Mouse (Mus musculus) lung, postnatal 4 days (tissue): Measurements from ENCODE around the gene Dnajb8.

Experiments
- DNase-seq, 2 experiments: peaks; one replicate each; pipeline ENCODE4 v3.0.0; 2021

Gene Dnajb8

DNA sequence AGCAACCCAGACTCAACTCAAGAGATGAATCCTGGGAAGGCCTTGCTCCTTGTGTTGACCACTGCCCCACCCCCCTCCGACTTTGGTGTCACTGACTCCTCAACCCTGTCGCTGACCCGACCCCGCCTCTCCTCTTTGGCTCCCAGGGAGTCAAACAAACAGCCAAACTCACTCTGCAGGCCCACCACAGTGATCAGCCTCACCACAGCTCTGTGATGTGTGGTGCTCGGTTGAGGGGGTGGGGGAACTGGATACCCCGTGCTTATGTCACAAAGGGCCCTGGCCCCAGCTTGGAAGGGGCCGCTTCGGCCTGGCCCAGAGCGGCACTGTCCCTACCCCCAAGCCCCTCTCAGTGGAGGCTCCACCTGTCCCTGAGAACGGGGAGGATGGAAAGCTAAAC is at the start of gene Dnajb8:
TSS of gene Dnajb8 (plus strand) at position 301 of the 400 bp plus-strand sequence.
- no peak for DNase-seq

DNA sequence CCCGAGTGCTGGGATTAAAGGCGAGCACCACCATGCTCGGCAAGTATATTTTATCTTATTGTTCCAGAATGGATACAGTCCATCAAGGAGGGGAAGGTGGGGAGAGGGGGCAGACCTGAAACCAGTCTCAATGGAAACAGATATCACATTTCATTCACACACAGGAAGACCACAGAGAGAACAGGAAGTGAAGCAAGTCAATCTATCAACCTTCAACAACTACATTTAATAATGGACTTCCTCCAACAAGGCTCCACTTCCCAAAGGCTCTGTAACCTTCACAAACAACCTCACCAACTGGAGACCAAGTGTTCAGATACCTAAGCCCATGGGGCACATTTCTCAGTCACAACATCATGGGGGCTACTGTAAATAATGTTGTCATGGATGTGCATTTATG is 47.9 kb upstream of the Dnajb8 start:
- no peak for DNase-seq

DNA sequence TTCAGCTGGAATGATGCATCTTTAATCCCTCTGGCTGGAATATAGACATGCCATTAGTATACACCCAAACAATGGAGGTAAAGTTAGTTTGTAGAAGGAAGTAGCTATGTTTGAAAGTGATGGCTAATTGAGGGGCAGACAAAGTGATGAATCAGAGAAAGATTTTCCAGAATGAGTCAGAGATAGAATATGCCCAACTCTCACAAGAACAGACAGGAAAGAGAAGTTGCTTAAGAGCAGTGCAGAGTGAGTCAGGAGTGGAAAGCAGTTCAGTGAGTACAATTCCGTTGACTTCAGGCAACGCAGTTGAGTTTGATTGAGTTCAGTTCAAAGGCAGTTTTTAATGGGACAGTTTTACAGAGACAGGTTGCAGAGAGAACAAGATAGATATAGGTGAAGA is 47.4 kb upstream of the Dnajb8 start:
- no peak for DNase-seq

DNA sequence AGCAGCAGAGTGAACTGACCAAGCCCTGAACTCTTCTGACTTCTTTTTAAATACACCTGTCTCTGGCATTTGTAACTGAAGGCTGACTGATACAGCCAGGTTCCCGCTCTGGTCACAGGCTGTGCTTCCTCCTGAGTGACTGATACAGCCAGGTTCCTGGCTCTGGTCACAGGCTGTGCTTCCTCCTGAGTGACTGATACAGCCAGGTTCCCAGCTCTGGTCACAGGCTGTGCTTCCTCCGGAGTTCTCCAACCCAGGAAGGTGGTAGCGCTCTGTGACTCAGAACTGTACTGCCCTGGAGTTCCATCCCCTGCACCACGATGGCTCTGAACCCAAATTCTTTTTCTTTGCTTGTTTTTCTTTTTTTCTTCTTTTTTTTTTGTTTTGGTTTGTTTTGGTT is 37.4 kb upstream of the Dnajb8 start:
- no peak for DNase-seq

DNA sequence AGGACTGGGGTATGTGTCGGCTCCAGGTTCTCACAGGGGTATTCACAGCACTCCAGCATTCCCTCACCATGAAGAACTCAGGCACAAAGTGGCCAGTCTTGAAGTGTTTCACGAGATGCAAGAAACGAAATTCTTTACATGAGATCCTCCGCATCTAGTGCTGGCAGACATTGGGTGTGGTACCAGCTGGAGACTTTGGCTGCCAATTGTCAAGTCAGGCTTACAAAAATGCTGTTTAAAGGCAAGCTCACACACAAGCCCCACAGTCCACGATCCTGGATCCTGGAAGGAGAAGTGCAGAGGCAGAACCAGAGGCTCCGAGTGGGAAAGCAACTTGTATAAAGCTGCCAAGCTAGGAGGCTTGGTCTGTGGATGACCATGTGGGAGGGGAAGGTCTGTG is 33.9 kb upstream of the Dnajb8 start:
- peak in 1 of 2 experiments; percentile 9 for DNase-seq

DNA sequence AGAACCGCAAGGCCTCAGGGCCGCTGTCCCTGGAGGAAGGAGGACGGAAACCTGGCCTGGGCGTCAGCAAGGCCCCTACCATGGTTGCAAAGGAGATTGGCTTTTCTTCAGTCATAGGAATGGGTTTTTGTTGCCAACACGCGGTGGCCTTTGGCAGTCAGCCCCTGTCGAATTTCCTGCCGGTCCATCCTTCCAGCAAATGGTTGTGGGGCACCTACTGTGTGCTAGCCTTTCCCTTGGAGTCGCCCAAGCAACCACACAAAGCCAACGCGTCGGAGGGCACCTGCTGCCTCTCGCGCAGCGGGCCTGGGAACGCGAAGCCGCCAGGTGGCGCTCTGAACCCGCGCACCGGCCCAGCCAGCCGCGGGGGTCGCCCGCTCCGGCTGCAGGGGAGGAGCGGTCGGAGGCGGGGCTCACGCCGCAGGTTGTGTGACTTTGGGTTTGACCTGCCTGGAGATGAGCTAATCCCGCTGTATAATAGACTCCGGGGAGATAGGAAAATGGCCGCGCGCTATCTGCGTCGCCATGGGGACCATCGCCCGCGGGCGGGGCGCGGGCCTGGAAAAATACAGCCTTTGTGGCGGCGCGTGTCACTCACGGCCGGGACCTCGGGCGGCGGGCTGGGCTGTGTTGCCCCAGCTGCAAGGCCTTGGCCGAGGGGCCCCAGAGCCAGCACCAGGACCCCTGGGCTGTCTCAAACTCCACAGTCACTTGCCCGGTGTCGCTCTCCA is 32.6 kb upstream of the Dnajb8 start:
- peak; percentile 82 to 86 for DNase-seq

DNA sequence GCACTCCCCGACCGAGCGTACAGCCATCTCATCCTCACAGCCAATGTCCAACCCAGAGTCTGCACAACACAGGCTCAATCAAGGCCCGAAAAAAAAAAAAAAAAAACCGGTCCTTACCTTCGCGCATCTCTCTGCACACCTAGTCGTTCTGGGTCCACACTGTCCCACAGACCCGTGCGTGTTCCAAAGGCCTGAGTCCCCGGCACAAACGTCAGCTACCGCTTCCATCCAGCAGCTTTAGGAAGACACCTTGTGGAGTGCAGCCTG is 32.1 kb upstream of the Dnajb8 start:
- DNase-seq: no peak

DNA sequence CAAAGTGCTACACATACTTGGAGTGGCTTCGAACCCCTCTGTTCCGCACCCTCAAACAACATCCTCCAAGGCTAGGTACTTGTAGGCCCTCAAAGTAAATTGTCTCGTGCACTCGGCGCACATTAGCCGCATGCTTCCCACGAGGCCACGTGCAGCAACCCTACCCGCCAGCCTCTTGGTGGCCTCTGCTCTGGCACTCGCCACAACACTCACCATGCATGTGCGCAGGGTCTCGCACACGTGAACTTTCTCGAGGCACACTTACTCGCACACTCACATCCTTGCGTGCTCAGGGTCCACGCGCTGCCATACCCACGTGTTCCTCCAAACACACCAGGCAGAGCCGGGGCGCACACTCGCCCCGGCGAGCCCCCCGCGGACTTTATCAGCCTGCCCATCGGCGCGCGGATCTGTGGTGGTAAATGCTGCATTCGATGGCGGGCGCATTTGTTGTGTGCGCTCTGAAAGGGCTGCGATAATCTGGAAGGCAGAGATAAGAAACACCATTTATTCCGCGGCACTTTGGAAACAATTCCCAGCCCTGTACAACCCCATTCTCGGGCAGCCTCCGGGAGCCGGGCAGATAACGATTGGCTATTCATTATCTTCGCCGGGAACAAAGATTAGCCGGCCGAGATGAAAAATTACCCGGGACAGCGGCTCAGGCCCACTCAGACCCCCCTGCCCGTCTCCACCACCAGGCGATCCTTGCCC is 31.6 kb upstream of the Dnajb8 start:
- peak; percentile 31 to 53 for DNase-seq

DNA sequence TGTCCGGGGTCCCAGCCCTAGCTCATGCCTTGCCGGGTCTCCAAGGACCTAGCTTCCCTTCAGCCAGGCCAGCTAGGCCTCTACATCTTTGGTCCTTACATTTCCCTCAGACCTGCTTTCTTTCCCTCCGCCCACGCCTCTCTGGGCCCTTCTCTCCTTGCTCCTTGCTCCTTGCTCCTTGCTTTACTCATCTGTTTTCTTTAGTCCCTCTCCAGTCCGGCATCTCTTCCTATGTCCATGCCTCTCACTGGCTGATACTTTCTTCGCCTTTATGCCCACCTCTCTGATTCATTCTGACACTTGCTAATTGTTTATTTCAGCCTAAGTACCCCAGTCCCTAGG is 31.1 kb upstream of the Dnajb8 start:
- no peak for DNase-seq

DNA sequence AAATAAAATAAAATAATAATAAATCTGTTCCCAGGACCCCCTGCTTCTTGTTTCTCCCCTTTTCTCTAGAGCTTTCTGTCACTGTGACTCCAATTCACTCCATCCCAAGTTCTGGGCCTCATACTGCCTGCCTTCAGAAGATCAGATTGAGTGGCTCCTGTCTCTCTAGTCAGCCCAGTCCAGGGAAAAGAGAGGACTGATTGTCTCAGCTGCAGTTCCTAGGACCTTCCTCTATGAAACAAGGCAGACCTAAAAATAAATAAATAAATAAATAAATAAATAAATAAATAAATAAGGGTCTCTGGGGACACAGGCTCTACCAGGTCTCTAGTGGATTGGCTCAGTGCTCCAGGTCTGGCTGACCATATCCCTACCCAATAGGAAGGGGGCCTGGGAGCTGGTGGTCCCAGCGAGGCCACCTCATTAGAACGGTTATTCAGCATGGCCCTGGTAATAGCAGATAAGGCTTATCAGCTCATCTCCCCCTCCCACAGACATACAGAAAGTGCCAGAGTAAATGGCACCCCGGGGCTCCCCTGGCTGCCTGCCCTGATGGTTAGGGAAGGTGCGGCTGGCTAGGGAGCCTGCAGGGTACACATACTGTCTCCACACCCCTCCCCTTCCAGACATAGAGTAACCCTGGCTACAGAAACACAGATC is 30.5 kb upstream of the Dnajb8 start:
- no peak for DNase-seq

DNA sequence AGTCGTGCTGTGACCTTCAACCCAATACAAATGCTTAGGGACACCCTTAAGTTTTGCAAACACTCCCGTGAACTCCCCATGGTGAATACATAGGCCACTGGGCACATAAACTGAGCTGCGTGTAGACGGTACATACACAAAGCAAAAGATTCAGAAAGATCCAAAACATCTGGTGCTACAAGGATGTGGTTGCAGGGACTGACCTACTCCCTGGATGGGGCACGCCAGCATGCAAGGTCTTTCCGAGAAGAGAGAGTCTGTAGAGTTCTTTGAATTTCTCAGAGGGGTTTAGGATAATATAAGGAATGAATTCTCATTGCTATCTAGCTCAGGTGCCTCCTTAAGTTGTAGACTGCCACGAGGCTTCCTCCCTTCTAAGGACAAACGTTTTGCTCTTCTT is 29.3 kb upstream of the Dnajb8 start:
- no peak for DNase-seq

DNA sequence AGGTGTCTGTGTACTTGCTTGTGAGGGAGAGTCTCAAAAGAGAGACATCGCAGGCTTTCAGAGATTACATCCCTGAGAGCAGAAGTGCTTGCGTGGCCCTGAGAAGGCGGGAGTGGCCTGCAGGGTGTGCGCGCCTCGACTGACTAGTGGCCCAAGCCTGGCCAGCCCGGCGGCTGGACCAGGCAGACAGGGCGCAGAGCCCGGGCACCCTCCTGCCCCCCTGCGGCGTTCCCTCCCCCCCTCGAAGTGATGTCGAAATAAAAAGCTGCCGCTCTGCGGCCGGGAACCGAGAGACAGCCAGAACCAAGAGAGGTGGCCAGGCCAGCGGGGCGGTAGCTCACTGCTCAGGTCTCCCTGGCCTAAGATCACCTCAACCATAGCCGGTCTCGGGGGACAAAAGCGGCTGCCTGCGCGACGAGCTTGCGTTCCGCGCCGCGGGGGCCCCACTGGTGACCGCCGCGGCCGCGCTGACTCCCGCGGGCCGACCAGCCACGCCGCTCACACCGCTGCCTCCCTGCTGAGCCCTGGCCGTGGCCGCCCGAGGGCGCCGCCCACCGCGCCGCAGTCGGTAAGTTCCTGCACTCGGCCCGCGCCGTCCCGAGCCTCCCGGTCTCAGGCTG is 28.5 kb upstream of the Dnajb8 start, which contains the start of gene Gata2:
TSS of gene Gata2 (plus strand) at position 459 of the 620 bp plus-strand sequence.
- peak; percentile 61 to 70 for DNase-seq

DNA sequence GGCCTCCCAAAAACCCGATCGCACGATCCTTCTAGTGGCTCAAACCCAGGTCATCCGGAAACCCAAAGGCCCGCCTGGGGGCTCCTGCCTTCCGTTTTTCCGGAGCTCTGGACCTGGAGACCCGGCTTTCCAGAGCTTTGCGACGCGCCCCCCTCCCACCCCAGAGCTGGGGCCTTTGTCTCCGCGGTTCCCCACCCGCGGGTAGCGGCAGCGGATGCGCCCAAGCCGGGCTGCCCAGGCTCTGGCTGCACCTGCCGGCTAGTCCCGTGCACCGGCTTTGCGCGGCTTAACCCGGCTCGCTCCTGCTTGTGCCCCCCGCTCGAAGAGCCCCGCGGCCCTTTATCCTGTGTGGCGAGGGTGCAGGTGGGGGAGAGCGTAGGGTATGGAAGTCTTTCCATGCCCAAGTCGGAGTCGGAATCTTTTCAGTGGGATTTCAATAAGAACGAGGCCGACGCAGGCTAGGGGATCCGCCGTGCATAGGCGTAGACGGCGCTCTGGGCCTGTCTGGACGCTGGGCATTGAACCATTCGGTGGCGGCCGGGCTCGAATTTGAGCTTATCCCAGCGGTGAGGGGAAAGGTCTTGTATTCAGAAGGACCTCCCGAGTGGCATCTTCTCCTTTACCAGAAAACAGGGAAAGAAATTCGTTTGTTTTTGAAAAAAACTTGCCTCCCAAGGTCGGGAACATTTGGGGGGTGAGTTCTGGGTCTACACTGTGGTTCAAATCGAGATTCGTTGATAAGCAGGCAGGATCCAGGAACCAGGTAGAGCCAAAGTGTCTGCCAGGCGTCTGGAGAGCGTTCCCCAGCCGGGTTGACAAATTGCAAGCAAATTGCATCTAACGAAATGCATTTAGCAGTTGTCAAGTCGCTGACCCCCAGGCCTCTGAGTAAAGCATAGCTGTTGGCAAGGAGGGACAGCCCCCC is 27.8 kb upstream of the Dnajb8 start:
- DNase-seq: no peak

DNA sequence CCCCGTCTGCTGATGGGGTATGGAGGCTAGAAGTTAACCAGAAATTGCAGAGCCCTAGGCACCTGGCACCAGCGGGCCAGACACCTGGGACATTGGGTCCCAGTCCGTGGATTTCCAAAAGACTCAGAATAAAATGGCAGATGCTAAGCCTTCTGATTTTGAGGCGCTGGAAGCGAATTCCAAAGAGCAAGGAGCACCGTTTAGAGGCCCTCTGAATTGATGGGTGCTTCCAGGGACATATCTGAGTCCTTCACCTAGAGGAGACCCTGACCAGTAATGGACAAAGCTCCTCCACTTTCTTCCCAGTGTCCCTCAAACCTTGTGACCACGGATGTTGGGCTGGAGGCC is 27.1 kb upstream of the Dnajb8 start:
- no peak for DNase-seq

DNA sequence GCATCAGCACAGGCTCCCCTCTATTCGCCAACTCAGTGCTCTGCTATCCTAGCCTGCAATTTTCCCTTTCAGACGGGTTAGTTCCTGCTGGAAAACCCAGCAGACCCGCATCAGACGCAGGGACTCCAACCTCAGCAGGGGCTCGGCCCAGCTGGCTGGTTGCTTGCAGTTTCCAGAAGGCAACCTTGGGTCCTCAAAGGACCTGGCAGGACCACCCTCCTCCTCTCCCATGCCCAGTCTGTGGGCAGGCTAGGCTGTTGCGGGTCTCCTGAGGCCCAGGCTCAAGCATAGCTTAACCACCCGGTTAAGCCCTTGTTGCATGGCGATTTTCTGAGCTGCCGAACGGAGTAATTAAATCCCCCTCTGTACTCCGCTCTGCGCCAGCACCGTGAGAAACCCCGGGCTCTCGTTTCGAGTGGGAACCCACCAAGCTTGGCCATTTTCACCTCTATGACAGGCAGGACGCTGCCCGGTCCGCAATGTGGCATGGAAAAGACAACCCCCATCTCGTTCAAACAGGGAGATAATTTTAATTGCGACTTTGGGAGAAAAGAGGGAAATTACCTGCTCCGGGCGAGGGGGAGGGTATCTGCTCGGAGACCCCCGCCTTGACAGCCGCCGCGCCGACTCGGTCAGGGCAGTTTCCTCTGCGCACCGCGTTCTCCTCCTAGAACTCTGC is 25.9 kb upstream of the Dnajb8 start:
- peak; percentile 14 to 29 for DNase-seq

DNA sequence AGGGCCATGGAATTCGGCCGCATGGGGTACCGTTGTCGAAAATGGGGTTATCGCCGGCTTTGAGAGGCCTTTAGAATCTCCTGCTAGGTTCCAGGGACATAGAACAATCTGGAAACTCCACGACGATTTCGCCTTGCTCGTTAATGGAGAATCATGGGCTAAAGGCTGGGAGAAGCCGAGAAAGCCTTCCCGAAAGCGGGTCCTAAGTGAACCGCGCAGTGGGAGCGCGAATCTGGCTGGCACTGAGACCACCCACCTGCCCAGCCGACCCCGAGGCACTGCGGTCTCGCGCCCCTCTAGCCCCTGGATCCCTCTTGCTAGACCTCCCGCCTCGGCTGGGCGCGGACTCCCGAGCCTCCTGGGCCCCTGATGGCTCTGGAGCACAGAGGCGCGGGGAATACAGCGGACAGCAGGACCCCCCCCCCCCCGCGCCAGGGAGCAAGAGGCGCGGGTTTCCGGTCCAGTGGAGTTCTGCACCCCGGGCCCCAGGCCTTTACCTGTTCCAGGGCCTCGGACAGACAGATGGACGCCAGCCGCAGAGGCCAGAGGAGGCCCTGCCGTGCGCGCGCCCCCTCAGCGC is 25.2 kb upstream of the Dnajb8 start:
- peak in 1 of 2 experiments; percentile 14 for DNase-seq

DNA sequence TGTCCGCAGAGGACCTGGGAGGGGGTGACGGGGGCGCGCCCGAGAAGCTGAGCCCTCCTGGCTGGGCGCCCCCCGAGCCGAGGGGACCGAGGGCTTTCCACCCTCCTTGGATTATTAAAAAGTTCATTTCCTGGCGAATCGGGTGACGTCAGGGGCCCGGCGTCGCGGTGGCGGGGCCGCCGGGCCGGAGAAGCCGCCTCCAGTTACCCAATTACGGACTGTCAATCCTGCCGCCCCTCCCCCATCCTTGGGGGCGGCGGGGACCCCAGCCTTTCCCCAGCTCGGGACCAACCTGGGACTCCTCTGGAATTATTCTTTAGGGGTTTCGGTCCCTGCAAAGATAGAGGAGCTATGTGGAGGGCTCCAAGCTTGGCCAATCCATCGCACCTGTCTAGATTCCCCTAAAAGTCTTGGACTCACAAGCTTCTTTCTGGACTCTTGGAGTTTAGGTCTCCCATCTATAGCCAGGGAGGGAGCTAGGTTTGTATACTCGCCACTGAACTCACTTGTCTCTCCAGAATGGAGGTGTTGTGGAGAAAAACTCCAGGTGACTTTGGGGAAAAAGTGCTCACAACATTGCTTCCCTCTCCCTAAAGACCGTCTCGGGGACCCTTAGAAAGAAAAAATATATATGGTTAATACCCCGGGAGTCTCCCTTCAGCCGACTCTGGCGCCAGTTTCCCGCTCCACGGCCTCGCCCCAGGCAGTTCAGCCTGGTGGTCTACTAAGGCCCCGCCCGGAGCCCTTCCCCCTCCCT is 24.6 kb upstream of the Dnajb8 start:
- DNase-seq: peak; percentile 72 to 82

DNA sequence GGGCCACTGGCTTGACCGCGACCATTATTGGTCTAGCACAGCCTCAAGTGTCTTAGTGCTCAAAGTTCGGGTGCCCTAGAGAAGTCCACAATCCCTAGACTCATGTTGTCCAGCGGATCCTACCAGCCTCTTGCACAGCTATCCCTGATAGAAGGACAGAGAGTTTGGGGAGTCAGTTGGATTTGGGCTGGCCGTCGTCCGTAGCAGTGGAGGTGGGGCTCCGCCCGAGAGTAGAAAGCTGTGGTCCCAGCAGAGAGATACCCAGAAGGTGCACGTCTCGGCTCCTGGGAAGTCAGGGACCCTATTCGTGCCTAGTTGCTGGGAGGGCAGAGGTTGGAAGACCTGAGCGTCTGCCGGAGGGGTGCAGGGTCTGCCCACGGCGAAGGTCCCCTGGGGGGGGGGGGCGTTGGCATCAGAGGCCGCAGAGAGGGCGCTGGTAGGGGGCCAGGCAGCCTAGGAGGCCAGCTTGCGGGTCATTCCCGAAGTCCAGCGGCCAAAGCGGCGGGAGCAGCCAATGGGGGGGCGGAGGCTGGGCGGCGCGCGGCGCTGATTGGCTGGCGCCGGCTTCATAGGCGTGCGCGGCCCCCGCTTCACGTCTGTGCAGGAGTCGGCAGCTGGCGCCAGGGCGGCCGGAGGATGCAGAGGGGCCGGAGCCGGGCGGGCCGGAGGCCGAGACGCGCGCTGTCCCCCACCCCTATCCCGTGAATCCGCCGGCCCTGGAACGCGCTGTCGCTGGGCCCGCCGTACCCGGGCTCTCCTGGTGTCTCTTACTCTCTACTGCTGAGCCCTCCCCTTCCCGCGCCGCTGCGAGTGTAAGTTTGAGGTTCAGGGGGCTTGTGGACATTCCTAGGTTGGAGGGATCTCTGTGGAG is 23.8 kb upstream of the Dnajb8 start:
- peak; percentile 89 to 94 for DNase-seq

DNA sequence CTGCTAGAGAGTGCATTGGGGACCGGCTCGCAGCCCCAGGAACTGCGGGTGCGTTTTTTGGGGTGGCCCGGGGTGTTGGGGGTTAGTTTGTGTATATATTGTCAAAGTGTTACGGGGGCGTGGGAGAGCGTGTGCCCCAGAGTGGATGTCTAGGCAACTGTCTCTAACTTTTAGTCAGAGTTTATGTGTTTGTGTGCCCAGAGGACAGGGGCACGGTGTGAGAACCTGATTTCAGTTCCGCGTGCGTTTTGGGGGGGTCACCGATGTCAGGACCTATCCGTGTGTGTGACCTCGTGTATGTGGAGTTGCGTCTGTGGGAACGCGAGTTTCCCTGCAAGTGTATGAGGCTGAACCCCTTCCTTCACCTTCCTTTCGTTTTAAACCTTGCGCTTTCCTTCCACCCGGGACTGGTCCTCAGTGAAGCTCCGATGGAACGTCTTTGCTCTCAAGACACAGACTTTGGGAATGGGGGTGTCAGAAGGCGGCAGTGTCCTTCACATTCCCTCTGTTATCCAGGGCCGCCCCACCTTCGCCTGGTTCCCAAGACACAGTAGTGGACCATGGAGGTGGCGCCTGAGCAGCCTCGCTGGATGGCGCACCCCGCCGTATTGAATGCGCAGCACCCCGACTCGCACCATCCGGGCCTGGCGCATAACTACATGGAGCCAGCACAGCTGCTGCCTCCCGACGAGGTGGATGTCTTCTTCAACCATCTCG is 22.9 kb upstream of the Dnajb8 start:
- peak; percentile 30 to 45 for DNase-seq
